Mouse (Mus musculus): ENCODE results near the gene 4933434E20Rik. TPM values are rescaled to one million over a fixed set of nuclear protein-coding genes. Genes with fewer than 3 reads are reported as not detected.

The 4933434E20Rik gene
- polyA plus RNA-seq, 1 experiment from 2014 or later: 182 TPM

GRCm38 (mm10) chr3:90062539-90062938 is 11.1 kb downstream of the 4933434E20Rik start:
- ATAC-seq (no peak), DNase-seq (ENCODE audit: low read depth, low spot score) (no peak)
- ChIA-PET CTCF (interaction anchor here (5.8 kb wide), 1 partner anchor 15 kb away, joined by 67 read pairs; no protein-coding TSS in a partner anchor), POLR2A (no interaction called here)
- TF ChIP-seq CTCF (IDR thresholded peaks at IDR 0.05): no peak
- in situ Hi-C loops (cut with MboI; ENCODE audit: low pct_unique_long_range_greater_than_20kb): no loop called here
- H3K27me3 ChIP-seq: no peaks in the 10 kb centered on the region

GRCm38 (mm10) chr3:90064383-90064782 is 12.9 kb downstream of the 4933434E20Rik start:
- TF ChIP-seq CTCF (IDR thresholded peaks at IDR 0.05): no peak
- no peak for ATAC-seq
- DNase-seq (ENCODE audit: low read depth, low spot score): no peak
- POLR2A ChIA-PET: interaction anchor here (0.7 to 3.4 kb wide), 4 partner anchors 9 to 33 kb away, joined by 7 to 15 read pairs (median 12); no protein-coding TSS in a partner anchor
- no peaks in the 10 kb centered on the region for H3K27me3 ChIP-seq
- in situ Hi-C loops (cut with MboI; ENCODE audit: low pct_unique_long_range_greater_than_20kb): no loop called here
- CTCF ChIA-PET: interaction anchor here (0.8 to 5.8 kb wide), 14 partner anchors 9 to 118 kb away, joined by 3 to 67 read pairs (median 6); partner anchors contain the start of genes Atp8b2 and Ubap2l

- in situ Hi-C loops (cut with MboI; ENCODE audit: low pct_unique_long_range_greater_than_20kb): no loop called here
- peak; percentile 98 for TF ChIP-seq CTCF (IDR thresholded peaks at IDR 0.05)
Observed at GRCm38 (mm10) chr3:90065553-90065952, 14.1 kb downstream of the 4933434E20Rik start.

GRCm38 (mm10) chr3:90067851-90068250 is 16.4 kb downstream of the 4933434E20Rik start:
- CTCF ChIA-PET: interaction anchor here (3.9 to 5.8 kb wide), 2 partner anchors 10 to 13 kb away, joined by 51 to 67 read pairs; partner anchors contain the start of gene Ubap2l
- POLR2A ChIA-PET: no interaction called here
- no peaks in the 10 kb centered on the region for H3K27me3 ChIP-seq
- ATAC-seq (no peak), DNase-seq (ENCODE audit: low read depth, low spot score) (no peak)
- in situ Hi-C loops (cut with MboI; ENCODE audit: low pct_unique_long_range_greater_than_20kb): no loop called here
- TF ChIP-seq CTCF (IDR thresholded peaks at IDR 0.05): no peak

More at GRCm38 (mm10) chr3:90065553-90065952, 14.1 kb downstream of the 4933434E20Rik start:
- ChIA-PET CTCF (interaction anchor here (0.7 to 5.8 kb wide), 35 partner anchors 9 to 289 kb away, joined by 3 to 67 read pairs (median 4); partner anchors contain the start of genes Atp8b2 and Ubap2l), POLR2A (interaction anchor here (1.3 to 3.4 kb wide), 4 partner anchors 10 to 13 kb away, joined by 4 to 15 read pairs (median 12); no protein-coding TSS in a partner anchor)
- DNase-seq (ENCODE audit: low read depth, low spot score) (no peak), ATAC-seq (no peak)
- H3K27me3 ChIP-seq: no peaks in the 10 kb centered on the region

GRCm38 (mm10) chr3:90069688-90070087 is 18.3 kb downstream of the 4933434E20Rik start:
- in situ Hi-C loops (cut with MboI; ENCODE audit: low pct_unique_long_range_greater_than_20kb): loop anchor here (5.0 to 10.0 kb wide), 2 partner anchors 117 to 255 kb away; no protein-coding TSS in a partner anchor
- no peak for DNase-seq (ENCODE audit: low read depth, low spot score)
- ATAC-seq: no peak
- TF ChIP-seq CTCF (IDR thresholded peaks at IDR 0.05): no peak
- no peaks in the 10 kb centered on the region for H3K27me3 ChIP-seq
- POLR2A ChIA-PET: no interaction called here
- CTCF ChIA-PET: interaction anchor here (1.2 to 1.8 kb wide), 3 partner anchors 9 to 258 kb away, joined by 3 to 17 read pairs (median 4); no protein-coding TSS in a partner anchor

- DNase-seq (ENCODE audit: low read depth, low spot score) (no peak), ATAC-seq (no peak)
- ChIA-PET CTCF (interaction anchor here (0.9 to 1.0 kb wide), 2 partner anchors 11 to 15 kb away, joined by 4 read pairs; no protein-coding TSS in a partner anchor), POLR2A (interaction anchor here (1.3 kb wide), 1 partner anchor 19 kb away, joined by 3 read pairs; no protein-coding TSS in a partner anchor)
- in situ Hi-C loops (cut with MboI; ENCODE audit: low pct_unique_long_range_greater_than_20kb): loop anchor here (5.0 to 10.0 kb wide), 2 partner anchors 120 to 257 kb away; no protein-coding TSS in a partner anchor
- H3K27me3 ChIP-seq: no peaks in the 10 kb centered on the region
- TF ChIP-seq CTCF (IDR thresholded peaks at IDR 0.05): no peak
Observed at GRCm38 (mm10) chr3:90072294-90072693, 20.9 kb downstream of the 4933434E20Rik start, which contains the start of gene Tpm3. TSS of gene Tpm3 (plus strand) at chr3:90072649.

GRCm38 (mm10) chr3:90076921-90077716 is 25.7 kb downstream of the 4933434E20Rik start:
- ChIA-PET POLR2A (interaction anchor here (1.2 to 3.1 kb wide), 2 partner anchors 12 to 113 kb away, joined by 3 to 15 read pairs; no protein-coding TSS in a partner anchor), CTCF (interaction anchor here (0.6 to 4.6 kb wide), 46 partner anchors 8 to 302 kb away, joined by 3 to 67 read pairs (median 4); partner anchors contain the start of genes Atp8b2, Hax1 and Jtb)
- no peak for TF ChIP-seq CTCF (IDR thresholded peaks at IDR 0.05)
- no peak for ATAC-seq
- in situ Hi-C loops (cut with MboI; ENCODE audit: low pct_unique_long_range_greater_than_20kb): loop anchor here (5.0 to 10.0 kb wide), 2 partner anchors 262 to 290 kb away; no protein-coding TSS in a partner anchor
- no peaks in the 10 kb centered on the region for H3K27me3 ChIP-seq
- peak; percentile 79 for DNase-seq (ENCODE audit: low read depth, low spot score)

- no peak for TF ChIP-seq CTCF (IDR thresholded peaks at IDR 0.05)
- in situ Hi-C loops (cut with MboI; ENCODE audit: low pct_unique_long_range_greater_than_20kb): loop anchor here (5.0 to 10.0 kb wide), 2 partner anchors 263 to 291 kb away; no protein-coding TSS in a partner anchor
- no peak for ATAC-seq
- ChIA-PET CTCF (interaction anchor here (0.7 to 4.6 kb wide), 33 partner anchors 9 to 428 kb away, joined by 3 to 67 read pairs (median 4); partner anchors contain the start of genes Atp8b2 and Hax1), POLR2A (interaction anchor here (0.6 to 3.1 kb wide), 3 partner anchors 13 to 657 kb away, joined by 3 to 15 read pairs (median 5); no protein-coding TSS in a partner anchor)
- H3K27me3 ChIP-seq: no peaks in the 10 kb centered on the region
- no peak for DNase-seq (ENCODE audit: low read depth, low spot score)
Observed at GRCm38 (mm10) chr3:90078224-90078623, 26.8 kb downstream of the 4933434E20Rik start.

GRCm38 (mm10) chr3:90079133-90079762 is 27.8 kb downstream of the 4933434E20Rik start:
- CTCF ChIA-PET: interaction anchor here (0.9 to 4.6 kb wide), 12 partner anchors 10 to 127 kb away, joined by 3 to 67 read pairs (median 8); partner anchors contain the start of gene Atp8b2
- POLR2A ChIA-PET: interaction anchor here (0.6 to 3.1 kb wide), 6 partner anchors 14 to 290 kb away, joined by 3 to 15 read pairs (median 4); partner anchors contain the start of gene Hax1
- no peak for TF ChIP-seq CTCF (IDR thresholded peaks at IDR 0.05)
- in situ Hi-C loops (cut with MboI; ENCODE audit: low pct_unique_long_range_greater_than_20kb): loop anchor here (5.0 to 10.0 kb wide), 2 partner anchors 264 to 292 kb away; no protein-coding TSS in a partner anchor
- ATAC-seq: peak; percentile 92
- H3K27me3 ChIP-seq: no peaks in the 10 kb centered on the region
- DNase-seq (ENCODE audit: low read depth, low spot score): peak; percentile 91
